Mouse (Mus musculus) heart, adult 2 months (tissue): ENCODE data around the gene S100a8. TPM values are rescaled to one million over a fixed set of nuclear protein-coding genes. Genes with fewer than 3 reads are reported as not detected.

Source experiments
- DNase-seq, 2 experiments: peaks; one replicate each; pipeline ENCODE4 v3.0.0; 2021
- H3K27ac ChIP-seq: fragments of 200-600 bp; 2 replicates; pipeline ENCODE4 v1.8.1; 2022
- H3K27me3 ChIP-seq: fragments of 200-500 bp; 2 replicates; pipeline ENCODE4 v1.6.1; 2012; ENCODE audit warnings: mild to moderate bottlenecking, low read length, inconsistent platforms, mixed read lengths; ENCODE audit not compliant: control insufficient read depth, insufficient read depth
- H3K36me3 ChIP-seq: fragments of 200-500 bp; 2 replicates; pipeline ENCODE4 v1.6.1; 2012; ENCODE audit warnings: low read length, inconsistent platforms; ENCODE audit not compliant: control insufficient read depth, insufficient read depth
- H3K4me1 ChIP-seq: fragments of 200-500 bp; 2 replicates; pipeline ENCODE4 v1.6.1; 2011; ENCODE audit warnings: low read length; ENCODE audit not compliant: control insufficient read depth, insufficient read depth
- H3K4me3 ChIP-seq: fragments of 200-600 bp; 2 replicates; pipeline ENCODE4 v1.8.1; 2022
- H3K79me2 ChIP-seq: fragments of 200-500 bp; replicated peaks from 2 replicates; pipeline ENCODE4 v1.6.1; 2012; ENCODE audit warnings: mild to moderate bottlenecking, inconsistent platforms, low read length, moderate library complexity, mixed read lengths; ENCODE audit not compliant: control insufficient read depth, insufficient read depth
- H3K9ac ChIP-seq: fragments of 200-500 bp; 2 replicates; pipeline ENCODE4 v1.6.1; 2012; ENCODE audit warnings: low read depth, mild to moderate bottlenecking, control low read depth, inconsistent platforms, low read length, mixed read lengths
- CTCF ChIP-seq: fragments of 200-600 bp; IDR thresholded peaks from 2 replicates; pipeline ENCODE4 v1.8.1; 2022; ENCODE audit warnings: antibody characterized with exemption, mild to moderate bottlenecking, moderate library complexity
- EP300 ChIP-seq: fragments of 200-500 bp; IDR thresholded peaks from 2 replicates; pipeline ENCODE4 v1.6.1; 2011; ENCODE audit warnings: low read depth, low read length, control low read depth; ENCODE audit not compliant: insufficient read depth
- POLR2A ChIP-seq: fragments of 200-500 bp; IDR thresholded peaks from 2 replicates; pipeline ENCODE4 v1.6.1; 2011; ENCODE audit warnings: mild to moderate bottlenecking, low read depth, low read length, control low read depth; ENCODE audit not compliant: insufficient read depth
- WGBS: fragments of 180-500 bp; shearing (Covaris S2); methylation state at CpG from one replicate; pipeline ENCODE4 v1.1.7; 2018; 5-methylcytosine and 5-hydroxymethylcytosine counted together
- intact Hi-C: fragments of 180-260 bp; cut with DNase I; formaldehyde crosslinking; loops from one replicate; pipeline ENCODE4 v1.15.1; 2025
- polyA plus RNA-seq: library from polyadenylated mRNA; depleted of rRNA; stranded (reverse); fragments of >200 nt; gene quantifications from 2 replicates; pipeline ENCODE4 v1.2.3, GENCODE M21; 2012
- total RNA-seq, 2 experiments: library from RNA; stranded (reverse); gene quantifications; 2 replicates each; pipeline ENCODE4 v1.2.3; 2021

S100a8 gene
- total and polyA plus RNA-seq, 3 experiments: 4.6 to 7.7 TPM; not detected in 1

DNA sequence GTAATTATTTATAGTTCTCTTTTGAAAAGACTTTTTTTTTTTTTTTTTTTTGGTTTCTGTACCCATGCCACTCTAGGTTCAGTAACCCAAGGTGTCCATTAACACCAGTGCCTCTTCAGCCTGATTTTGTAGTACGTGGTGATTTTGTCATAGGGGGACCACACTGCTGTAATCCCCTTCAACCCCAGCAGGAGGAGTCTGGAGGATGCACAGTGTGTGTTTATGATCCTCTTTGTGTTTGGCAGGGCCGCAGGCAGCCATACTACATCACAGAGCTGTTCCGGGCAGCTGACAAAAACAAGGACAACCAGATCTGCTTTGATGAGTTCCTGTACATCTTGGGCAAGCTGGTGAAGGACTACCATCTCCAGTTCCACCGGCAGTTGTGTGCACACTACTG lies 11.4 kb upstream of the S100a8 start:
- H3K27me3 ChIP-seq: no peaks in the 10 kb centered on the region
- intact Hi-C loops: loop anchor here (1.0 kb wide), 1 partner anchor 52 kb away; no protein-coding TSS in a partner anchor
- no peaks in the 10 kb centered on the region for H3K4me1 ChIP-seq
- no peaks in the 10 kb centered on the region for H3K79me2 ChIP-seq
- H3K27ac ChIP-seq: no peak overlapping the region
- no peak for TF ChIP-seq EP300
- TF ChIP-seq CTCF: 0 out of 2 replicates have a peak, but pooled peaks have one; percentile 15
- H3K36me3 ChIP-seq: no peaks in the 10 kb centered on the region
- DNase-seq: no peak
- 63% methylated on average over 4 of the region's 4 CpGs for WGBS
- no peak overlapping the region for H3K4me3 ChIP-seq
- no peak overlapping the region for H3K9ac ChIP-seq

DNA sequence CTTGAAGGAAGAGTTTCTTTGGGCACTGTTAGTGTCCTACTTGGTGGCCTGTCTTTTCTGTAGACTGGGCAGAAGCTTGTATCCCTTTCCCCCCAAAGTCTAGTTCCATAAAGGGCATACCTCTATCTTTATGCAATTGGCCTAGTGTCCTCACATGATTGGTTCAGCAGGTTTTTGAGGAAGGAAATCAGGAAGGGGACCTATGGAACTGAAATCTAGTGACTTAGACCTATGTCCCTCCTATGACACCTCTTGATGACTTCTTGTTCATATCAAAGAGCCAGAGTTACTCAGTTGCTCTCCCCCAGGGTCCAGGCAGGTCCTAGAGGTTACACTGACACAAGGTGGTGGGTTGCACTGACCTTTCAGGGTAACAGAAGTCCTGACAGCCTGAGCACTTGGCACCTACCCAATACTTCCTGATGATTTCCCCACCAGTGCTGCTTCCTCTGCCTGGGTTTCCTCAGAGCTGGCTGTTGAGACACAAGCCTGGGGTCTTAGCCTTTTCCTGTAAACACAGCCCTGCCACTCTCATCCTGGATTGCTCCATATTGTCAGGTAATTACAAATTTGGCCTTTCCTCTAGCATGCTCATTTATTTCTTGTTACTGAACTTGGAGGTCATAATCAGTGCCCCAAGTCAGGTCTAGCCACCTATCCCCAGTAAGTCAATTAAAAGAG lies 9.3 kb upstream of the S100a8 start:
- no peak overlapping the region for H3K27ac ChIP-seq

DNA sequence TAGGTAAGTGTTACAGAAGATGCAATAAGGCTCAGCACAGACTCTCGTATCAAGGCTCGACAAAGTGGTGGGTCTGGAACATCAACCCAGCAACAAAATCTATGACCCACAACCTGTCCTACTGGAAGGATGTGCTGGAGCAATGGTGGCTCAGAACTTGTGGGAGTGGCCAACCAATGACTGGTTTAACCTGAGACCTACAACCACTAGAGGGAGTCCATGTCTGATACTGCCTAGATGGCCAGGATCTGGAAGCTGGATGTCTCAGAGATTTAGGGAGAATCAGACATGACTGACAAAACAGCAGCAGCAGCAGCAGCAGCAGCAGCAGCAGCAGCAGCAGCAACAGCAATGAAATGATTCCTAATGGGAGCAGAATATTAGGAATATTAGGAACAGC lies 4.6 kb upstream of the S100a8 start:
- intact Hi-C loops: no loop called here
- Histone ChIP-seq H3K79me2 (no peaks in the 10 kb centered on the region), H3K36me3 (no peaks in the 10 kb centered on the region), H3K4me1 (no peaks in the 10 kb centered on the region), H3K27me3 (no peaks in the 10 kb centered on the region), H3K27ac (no peak overlapping the region), H3K4me3 (no peak overlapping the region), H3K9ac (no peak overlapping the region)
- DNase-seq: no peak
- WGBS: 85% methylated on average over 2 of the region's 2 CpGs
- TF ChIP-seq EP300: no peak
- TF ChIP-seq CTCF: peak; percentile 44

More for the DNA sequence above, 9.3 kb upstream of the S100a8 start:
- DNase-seq: no peak
- H3K36me3 ChIP-seq: no peaks in the 10 kb centered on the region
- H3K4me3 ChIP-seq: no peak overlapping the region
- H3K27me3 ChIP-seq: no peaks in the 10 kb centered on the region
- intact Hi-C loops: no loop called here
- TF ChIP-seq POLR2A (no peak), EP300 (no peak), CTCF (no peak)
- no peaks in the 10 kb centered on the region for H3K79me2 ChIP-seq
- H3K9ac ChIP-seq: no peak overlapping the region
- no peaks in the 10 kb centered on the region for H3K4me1 ChIP-seq

DNA sequence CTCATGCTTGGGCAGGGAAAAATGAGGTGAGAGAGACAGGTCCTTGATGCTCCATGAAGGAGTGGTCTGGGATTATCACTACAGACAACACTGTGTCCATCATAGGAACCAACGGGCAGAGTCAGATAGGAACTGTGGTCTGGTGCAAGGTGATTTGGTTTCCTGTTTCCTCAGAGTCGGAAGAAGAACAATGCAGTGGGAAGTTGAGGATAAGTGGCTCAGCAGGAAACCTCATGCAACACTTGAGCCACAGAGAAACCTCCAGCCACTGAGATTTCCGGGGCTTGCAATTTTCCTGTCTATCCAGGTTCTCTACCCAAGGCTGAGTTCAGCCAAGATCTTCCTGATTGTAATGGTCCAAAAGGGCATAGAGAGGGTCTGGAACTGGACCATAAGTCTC lies 9.9 kb downstream of the S100a8 start:
- TF ChIP-seq EP300: no peak
- no peak for TF ChIP-seq CTCF
- Histone ChIP-seq H3K27me3 (no peaks in the 10 kb centered on the region), H3K27ac (no peak overlapping the region), H3K79me2 (no peaks in the 10 kb centered on the region), H3K4me1 (no peaks in the 10 kb centered on the region), H3K9ac (no peak overlapping the region; the same call in 1 of the 2 replicates), H3K4me3 (no peak overlapping the region), H3K36me3 (no peaks in the 10 kb centered on the region)
- intact Hi-C loops: no loop called here
- DNase-seq: no peak
- WGBS: 27% methylated on average over 3 of the region's 3 CpGs

DNA sequence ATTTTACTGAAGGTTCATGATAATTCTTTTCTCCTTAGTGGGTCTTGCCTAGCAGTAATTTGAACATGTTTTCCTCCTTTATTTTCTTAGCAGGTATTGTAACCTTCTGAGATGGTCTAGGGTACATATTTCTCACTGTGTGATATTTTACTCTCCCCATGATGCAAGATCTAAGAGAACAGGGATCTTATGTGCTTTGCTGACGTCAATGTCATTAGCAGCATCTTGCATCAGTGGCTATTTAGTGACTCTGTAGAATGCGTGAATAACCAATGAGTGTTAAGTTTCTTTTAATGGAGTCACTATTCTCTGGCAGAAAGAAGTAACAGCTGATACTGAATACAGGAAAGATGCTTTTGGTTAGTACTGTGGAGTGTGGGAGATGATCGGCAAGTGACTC lies 15.2 kb downstream of the S100a8 start:
- Histone ChIP-seq H3K4me3 (no peak overlapping the region), H3K27me3 (no peaks in the 10 kb centered on the region), H3K9ac (no peak overlapping the region), H3K27ac (no peak overlapping the region), H3K36me3 (no peaks in the 10 kb centered on the region), H3K4me1 (no peaks in the 10 kb centered on the region), H3K79me2 (no peaks in the 10 kb centered on the region)
- DNase-seq: no peak
- intact Hi-C loops: no loop called here
- TF ChIP-seq EP300 (no peak), POLR2A (no peak), CTCF (no peak)
- WGBS: 90% methylated on average over 3 of the region's 3 CpGs

DNA sequence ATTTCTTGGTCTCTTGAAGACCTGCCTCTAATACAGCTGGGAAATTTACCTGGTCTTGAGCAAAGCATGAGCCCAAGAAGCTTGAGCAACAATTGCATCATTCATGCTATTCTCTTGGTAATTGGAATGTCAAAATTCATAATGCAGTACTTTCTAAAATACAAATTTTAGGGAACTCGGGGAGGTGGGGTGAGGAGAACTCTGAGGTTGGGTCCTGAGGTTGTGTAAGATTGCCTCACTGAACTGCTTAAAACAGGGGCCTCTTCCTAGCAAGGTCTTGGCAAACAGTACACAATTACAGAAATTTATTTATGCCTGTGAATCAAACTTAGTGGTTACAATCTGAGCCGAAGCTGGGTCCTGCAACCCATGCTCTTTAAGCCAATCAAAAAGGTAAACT lies 18.1 kb downstream of the S100a8 start:
- Histone ChIP-seq H3K36me3 (no peaks in the 10 kb centered on the region), H3K9ac (no peak overlapping the region), H3K4me3 (no peak overlapping the region), H3K79me2 (no peaks in the 10 kb centered on the region), H3K27me3 (no peaks in the 10 kb centered on the region), H3K27ac (no peak overlapping the region), H3K4me1 (no peaks in the 10 kb centered on the region)
- no peak for TF ChIP-seq EP300
- no peak for TF ChIP-seq POLR2A
- no peak for TF ChIP-seq CTCF
- DNase-seq: no peak
- intact Hi-C loops: no loop called here
- 64% methylated on average over 2 of the region's 2 CpGs for WGBS
